Mouse (Mus musculus) MEL (cell line): ENCODE data around the gene Prcd.

Source experiments
- CHD1 ChIP-seq: IDR thresholded peaks from 2 replicates; pipeline ENCODE4 v1.6.1; 2012; ENCODE audit warnings: low read depth, mild to moderate bottlenecking, inconsistent platforms, low read length, improper control_type of control experiment
- CHD2 ChIP-seq: IDR thresholded peaks from 2 replicates; pipeline ENCODE4 v1.6.1; 2011; ENCODE audit warnings: low read length, improper control_type of control experiment
- CTCF ChIP-seq, 3 experiments: IDR thresholded peaks in 2 of 3; conservative IDR thresholded peaks in 1 of 3; 2 replicates each; pipeline ENCODE4 v1.5.1; 2011 to 2012; ENCODE audit warnings: low read length in 3 of 3, low read depth in 2 of 3, mild to moderate bottlenecking in 2 of 3, improper control_type of control experiment in 1 of 3, inconsistent platforms in 1 of 3, mixed read lengths in 1 of 3, moderate library complexity in 1 of 3; ENCODE audit not compliant: control insufficient read depth in 1 of 3, insufficient read depth in 1 of 3, poor library complexity in 1 of 3, severe bottlenecking in 1 of 3
- E2F4 ChIP-seq: IDR thresholded peaks from 2 replicates; pipeline ENCODE4 v1.6.1; 2011; ENCODE audit warnings: low read depth, low read length, improper control_type of control experiment, borderline replicate concordance
- EP300 ChIP-seq, 2 experiments: IDR thresholded peaks; 2 replicates each; pipeline ENCODE4 v1.6.1; 2011; ENCODE audit warnings: improper control_type of control experiment in 2 of 2, low read length in 2 of 2, low read depth in 1 of 2, mild to moderate bottlenecking in 1 of 2
- MAX ChIP-seq: IDR thresholded peaks from 2 replicates; pipeline ENCODE4 v1.6.1; 2011; ENCODE audit warnings: low read length, improper control_type of control experiment
- MXI1 ChIP-seq: IDR thresholded peaks from 2 replicates; pipeline ENCODE4 v1.6.1; 2011; ENCODE audit warnings: mild to moderate bottlenecking, low read depth, low read length, improper control_type of control experiment
- MYC ChIP-seq: IDR thresholded peaks from 2 replicates; pipeline ENCODE4 v1.6.1; 2011; ENCODE audit warnings: low read depth, mild to moderate bottlenecking, low read length, improper control_type of control experiment, moderate library complexity
- NELFE ChIP-seq: IDR thresholded peaks from 2 replicates; pipeline ENCODE4 v1.6.1; 2011; ENCODE audit warnings: low read depth, low read length, improper control_type of control experiment
- NRF1 ChIP-seq: IDR thresholded peaks from 2 replicates; pipeline ENCODE4 v1.6.1; 2014; ENCODE audit warnings: low read depth, mild to moderate bottlenecking, inconsistent platforms, low read length, improper control_type of control experiment, moderate library complexity; ENCODE audit not compliant: poor library complexity, insufficient read depth, severe bottlenecking
- POLR2A ChIP-seq, 2 experiments: IDR thresholded peaks; 2 replicates each; pipeline ENCODE4 v1.6.1; 2011 to 2012; ENCODE audit warnings: low read length in 2 of 2, mild to moderate bottlenecking in 2 of 2, control low read depth in 1 of 2, improper control_type of control experiment in 1 of 2, low read depth in 1 of 2, moderate library complexity in 1 of 2; ENCODE audit not compliant: control insufficient read depth in 1 of 2, insufficient read depth in 1 of 2, poor library complexity in 1 of 2
- POLR2AphosphoS2 ChIP-seq: IDR thresholded peaks from 2 replicates; pipeline ENCODE4 v1.6.1; 2011; ENCODE audit warnings: low read length, improper control_type of control experiment
- SMC3 ChIP-seq: IDR thresholded peaks from 2 replicates; pipeline ENCODE4 v1.6.1; 2011; ENCODE audit warnings: low read depth, low read length, improper control_type of control experiment
- ZC3H11A ChIP-seq: IDR thresholded peaks from 2 replicates; pipeline ENCODE4 v1.6.1; 2012; ENCODE audit warnings: low read depth, mild to moderate bottlenecking, inconsistent platforms, low read length, improper control_type of control experiment

DNA sequence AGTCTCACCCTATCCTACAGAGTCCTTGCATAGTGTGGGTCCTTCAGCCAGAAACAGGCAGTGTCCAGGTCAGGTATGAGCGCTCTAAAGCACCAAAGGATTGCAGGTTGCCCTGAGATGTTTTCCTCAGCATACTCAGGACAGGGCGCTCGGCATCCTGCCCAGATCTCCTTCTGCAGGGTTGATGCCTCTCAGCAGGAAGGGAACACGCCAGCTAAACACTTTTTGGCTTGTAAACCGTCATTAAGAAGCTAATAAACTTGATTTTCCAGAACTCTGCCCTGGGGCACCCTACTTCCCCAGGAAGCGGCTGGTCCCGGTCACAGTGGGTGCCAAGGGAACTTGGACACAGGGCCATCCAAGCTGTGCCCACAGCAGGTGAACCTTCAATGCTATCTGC is 34.2 kb upstream of the Prcd start:
- TF ChIP-seq CHD2 = no peak
- TF ChIP-seq CTCF (IDR thresholded peaks at IDR 0.05 in 2 of 3, conservative IDR thresholded peaks at IDR 0.05 in 1 of 3; ENCODE audit: control insufficient read depth in 1 of 3, insufficient read depth in 1 of 3, low read depth in 2 of 3, low read length in 3 of 3, poor library complexity in 1 of 3, severe bottlenecking in 1 of 3) = no peak
- no peak for TF ChIP-seq MAX
- TF ChIP-seq E2F4 = no peak
- no peak for TF ChIP-seq POLR2AphosphoS2
- TF ChIP-seq SMC3 = no peak
- no peak for TF ChIP-seq NELFE
- no peak for TF ChIP-seq ZC3H11A
- TF ChIP-seq NRF1 = no peak
- no peak for TF ChIP-seq CHD1
- no peak for TF ChIP-seq EP300 (IDR thresholded peaks at IDR 0.05; ENCODE audit: low read depth in 1 of 2, low read length in 2 of 2)
- no peak for TF ChIP-seq MYC
- TF ChIP-seq MXI1 = no peak
- TF ChIP-seq POLR2A (IDR thresholded peaks at IDR 0.05; ENCODE audit: control insufficient read depth in 1 of 2, insufficient read depth in 1 of 2, low read depth in 1 of 2, low read length in 2 of 2, poor library complexity in 1 of 2) = no peak
